Mouse (Mus musculus) heart, postnatal 0 days (tissue): ENCODE results near the gene Olfr1024.

Source experiments
- CTCF ChIP-seq: IDR thresholded peaks from 2 replicates; pipeline ENCODE4 v1.5.1; 2016; ENCODE audit warnings: antibody characterized with exemption, control low read depth, low read depth
- EP300 ChIP-seq: IDR thresholded peaks from 2 replicates; pipeline ENCODE4 v1.6.1; 2016; ENCODE audit warnings: antibody characterized with exemption, low read depth

- TF ChIP-seq EP300 (no peak), CTCF (no peak)
These were observed at the start of gene Olfr1024 for GRCm38 (mm10) chr2:85904952-85905351.
